Mouse (Mus musculus): ENCODE results near the gene Anks1b.

The Anks1b gene

GRCm38 (mm10) chr10:90369015-90369414 lies 495.7 kb downstream of the Anks1b start:
- no peak for DNase-seq (ENCODE audit: low read depth, low spot score)

GRCm38 (mm10) chr10:90370751-90371150 lies 497.4 kb downstream of the Anks1b start:
- no peak for DNase-seq (ENCODE audit: low read depth, low spot score)

- DNase-seq (ENCODE audit: low read depth, low spot score), result no peak
Measured at GRCm38 (mm10) chr10:90373469-90373868, 500.2 kb downstream of the Anks1b start.

DNA sequence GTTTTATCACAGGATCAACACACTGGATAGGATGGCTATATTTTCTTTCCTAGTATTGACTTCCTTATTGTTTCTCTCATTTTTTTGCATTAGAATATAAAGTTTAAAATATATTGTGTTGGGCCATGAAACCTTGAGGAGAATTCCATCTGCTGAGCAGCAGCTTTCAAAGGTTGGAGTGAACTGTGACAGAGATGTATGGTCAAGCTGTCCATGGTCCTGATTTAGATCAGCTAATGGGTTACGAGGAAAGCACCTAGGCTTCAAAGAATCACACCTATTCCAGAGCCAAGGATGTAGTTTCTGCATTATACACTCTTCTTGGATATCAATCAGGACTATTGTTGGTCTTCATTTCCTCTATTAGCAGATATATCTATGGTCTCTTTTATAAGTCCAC lies 503.3 kb downstream of the Anks1b start:
- no peak for DNase-seq (ENCODE audit: low read depth, low spot score)

GRCm38 (mm10) chr10:90380062-90380461 lies 506.8 kb downstream of the Anks1b start:
- DNase-seq (ENCODE audit: low read depth, low spot score), result no peak

DNA sequence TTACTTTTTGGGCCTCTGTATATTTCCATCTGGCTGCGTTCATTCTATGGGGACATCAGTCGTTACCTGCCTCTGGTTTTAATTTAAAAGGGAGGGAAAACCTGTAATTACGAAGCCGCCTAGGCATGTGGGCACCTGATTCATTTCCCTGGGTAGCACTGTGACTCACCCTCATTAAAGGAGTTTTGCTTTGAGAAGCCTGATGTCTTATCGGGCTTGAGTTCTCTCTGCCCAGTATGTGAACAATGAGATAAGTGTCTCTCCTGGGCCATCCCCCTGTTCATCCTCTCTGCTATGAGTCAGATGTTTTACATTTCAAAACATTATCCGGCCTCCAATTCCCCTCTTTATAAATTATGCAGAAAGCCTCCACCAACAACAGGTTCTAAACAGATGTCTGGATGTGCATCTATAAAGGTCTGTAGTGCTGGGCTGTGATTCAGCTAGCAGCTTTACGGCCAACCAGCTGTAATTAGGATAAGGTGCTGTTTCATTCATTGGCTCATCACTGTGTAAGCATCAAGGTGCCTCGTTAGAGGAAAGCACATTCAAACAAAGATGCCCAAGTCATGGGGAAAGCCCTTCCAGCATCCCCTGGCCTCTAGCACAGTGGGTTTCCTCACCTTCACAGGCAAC lies 507.5 kb downstream of the Anks1b start:
- no peak for DNase-seq (ENCODE audit: low read depth, low spot score)

DNA sequence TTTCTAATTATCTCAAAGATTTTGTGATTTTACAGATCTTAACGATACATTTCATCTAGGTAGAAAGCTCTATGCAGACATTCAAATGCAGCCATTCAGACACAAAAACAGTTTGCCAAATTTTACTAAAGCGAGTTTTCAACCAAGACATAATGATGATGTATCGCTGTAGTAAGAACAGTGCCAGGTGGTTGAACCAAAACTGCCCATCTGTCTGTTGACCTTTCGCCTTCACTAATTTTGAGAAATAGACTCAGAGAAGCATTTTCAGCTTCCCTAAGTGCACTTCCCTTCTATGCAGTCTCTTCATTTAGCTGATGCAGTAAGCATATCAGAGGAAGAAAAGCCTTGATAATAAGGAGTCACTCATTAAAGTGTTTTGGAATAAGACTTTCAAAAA lies 527.1 kb downstream of the Anks1b start:
- DNase-seq (ENCODE audit: low read depth, low spot score), result no peak

GRCm38 (mm10) chr10:90408484-90408883 lies 535.2 kb downstream of the Anks1b start:
- no peak for DNase-seq (ENCODE audit: low read depth, low spot score)

GRCm38 (mm10) chr10:90431527-90431926 lies 558.2 kb downstream of the Anks1b start:
- DNase-seq (ENCODE audit: low read depth, low spot score), result no peak

GRCm38 (mm10) chr10:90431974-90432373 lies 558.7 kb downstream of the Anks1b start:
- no peak for DNase-seq (ENCODE audit: low read depth, low spot score)

DNA sequence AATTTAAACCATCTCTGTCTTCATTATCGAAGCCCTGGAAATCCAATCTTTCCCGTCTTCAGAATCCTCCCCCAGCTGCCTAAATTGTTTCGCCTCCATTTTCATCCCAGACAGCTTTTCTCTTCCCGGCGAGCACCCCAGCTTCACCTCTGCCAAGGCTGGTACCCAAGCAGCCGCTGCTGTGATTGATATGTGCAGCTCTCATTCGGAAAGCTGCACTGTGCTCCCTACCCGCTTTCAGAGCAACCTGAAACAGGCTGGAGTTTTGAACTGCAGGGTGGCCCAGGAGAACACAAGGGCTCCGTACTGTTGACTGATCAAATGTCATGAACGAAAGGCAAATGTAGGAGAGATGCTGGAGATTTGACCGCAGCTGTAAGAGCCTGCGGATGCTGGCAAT lies 559.2 kb downstream of the Anks1b start:
- no peak for DNase-seq (ENCODE audit: low read depth, low spot score)

- no peak for DNase-seq (ENCODE audit: low read depth, low spot score)
Measured at GRCm38 (mm10) chr10:90441036-90441435, 567.7 kb downstream of the Anks1b start.

GRCm38 (mm10) chr10:90441656-90442055 lies 568.3 kb downstream of the Anks1b start:
- no peak for DNase-seq (ENCODE audit: low read depth, low spot score)

GRCm38 (mm10) chr10:90464906-90465305 lies 591.6 kb downstream of the Anks1b start:
- no peak for DNase-seq (ENCODE audit: low read depth, low spot score)

DNA sequence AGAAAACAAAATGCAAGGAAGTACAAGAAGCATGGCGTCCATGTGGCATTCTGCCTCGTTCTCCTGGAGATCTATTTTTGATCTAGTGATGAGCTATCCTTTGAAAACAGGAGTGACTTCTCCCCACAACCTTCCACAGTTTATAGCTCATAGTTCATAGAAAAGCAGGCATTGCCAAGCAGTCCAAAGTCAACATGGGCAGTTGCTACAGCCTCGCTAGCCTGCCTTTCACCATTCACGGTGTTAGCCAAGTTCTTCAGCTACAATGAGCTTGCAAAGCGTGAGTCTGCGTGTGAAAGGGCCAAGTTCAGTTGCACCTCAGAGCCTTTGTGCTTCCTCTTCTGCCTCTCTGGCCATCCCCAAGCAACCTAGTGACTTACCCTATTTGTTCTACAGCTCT lies 592.1 kb downstream of the Anks1b start:
- DNase-seq (ENCODE audit: low read depth, low spot score), result no peak

GRCm38 (mm10) chr10:90467546-90467945 lies 594.2 kb downstream of the Anks1b start:
- no peak for DNase-seq (ENCODE audit: low read depth, low spot score)

DNA sequence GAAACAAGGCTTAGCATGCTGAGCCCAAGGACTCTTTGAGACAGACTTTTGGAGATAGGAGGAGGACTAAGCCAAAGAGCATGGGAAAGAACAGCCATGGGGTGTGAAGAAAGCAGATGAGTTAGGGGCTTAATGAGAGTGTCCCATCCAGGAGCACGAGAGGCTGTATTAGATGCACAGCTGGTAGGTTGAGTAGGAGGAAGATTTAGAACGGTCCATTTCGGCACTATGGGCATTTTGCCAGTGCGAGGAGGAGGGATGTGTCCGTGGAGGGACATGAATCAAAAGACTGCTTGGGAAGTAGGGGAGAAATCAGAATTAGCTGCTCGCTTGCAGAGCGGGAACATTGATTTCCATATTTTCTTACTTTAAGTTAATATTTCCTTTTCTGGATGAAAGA lies 620.1 kb downstream of the Anks1b start:
- no peak for DNase-seq (ENCODE audit: low read depth, low spot score)

DNA sequence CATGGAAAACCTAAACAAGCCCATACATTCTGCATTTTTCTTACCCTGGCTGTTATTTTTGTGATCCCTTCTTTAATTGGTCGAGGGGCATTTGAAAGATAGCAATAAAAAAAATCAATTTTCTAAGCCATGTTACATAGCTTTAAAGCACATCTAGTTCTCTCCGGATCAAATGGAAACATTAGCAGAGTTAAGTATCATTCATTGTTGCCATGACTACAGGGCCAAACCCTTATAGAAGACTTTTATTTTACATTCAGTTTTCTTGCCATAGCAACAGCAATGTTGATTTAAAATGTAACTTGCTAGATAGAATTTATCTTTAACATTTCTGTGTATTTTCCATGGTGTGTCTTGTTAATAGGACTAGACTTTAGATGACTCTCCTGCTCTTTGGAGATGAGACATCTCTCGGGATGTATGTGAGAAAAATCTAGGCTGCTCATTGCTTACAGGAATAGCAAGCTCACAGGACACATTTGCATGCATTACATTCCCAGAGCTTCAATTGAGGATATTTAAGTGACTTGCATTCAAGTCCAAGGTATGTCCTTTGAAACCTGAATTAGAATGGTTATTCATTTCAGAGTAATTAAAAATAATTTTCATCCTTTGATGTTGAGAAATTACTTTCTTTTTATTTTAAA lies 620.8 kb downstream of the Anks1b start:
- peak; percentile 51 for DNase-seq (ENCODE audit: low read depth, low spot score)

- peak; percentile 37 for DNase-seq (ENCODE audit: low read depth, low spot score)
Measured at GRCm38 (mm10) chr10:90494981-90495516, 621.7 kb downstream of the Anks1b start.

DNA sequence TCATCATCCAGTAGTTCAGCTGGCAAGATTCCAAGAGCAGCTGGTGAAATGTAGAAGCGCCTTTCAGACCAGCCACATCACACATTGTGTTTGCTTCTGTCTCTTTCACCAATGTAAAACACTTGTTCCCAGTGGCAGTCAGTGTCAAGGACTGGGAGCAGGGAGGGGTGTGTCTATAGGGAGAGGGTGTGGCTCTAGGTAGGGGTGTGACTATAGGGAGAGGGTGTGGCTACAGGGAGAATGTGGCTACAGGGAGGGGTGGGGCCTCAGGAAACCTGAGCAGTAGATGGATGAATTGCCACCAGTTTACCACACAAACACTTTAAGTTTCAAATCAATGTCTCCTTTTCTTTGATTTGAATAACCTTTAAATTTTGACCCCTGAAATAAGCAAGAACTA lies 634.3 kb downstream of the Anks1b start:
- no peak for DNase-seq (ENCODE audit: low read depth, low spot score)

GRCm38 (mm10) chr10:90512801-90513200 lies 639.5 kb downstream of the Anks1b start:
- no peak for DNase-seq (ENCODE audit: low read depth, low spot score)

GRCm38 (mm10) chr10:90531813-90532212 lies 658.5 kb downstream of the Anks1b start:
- DNase-seq (ENCODE audit: low read depth, low spot score), result no peak

DNA sequence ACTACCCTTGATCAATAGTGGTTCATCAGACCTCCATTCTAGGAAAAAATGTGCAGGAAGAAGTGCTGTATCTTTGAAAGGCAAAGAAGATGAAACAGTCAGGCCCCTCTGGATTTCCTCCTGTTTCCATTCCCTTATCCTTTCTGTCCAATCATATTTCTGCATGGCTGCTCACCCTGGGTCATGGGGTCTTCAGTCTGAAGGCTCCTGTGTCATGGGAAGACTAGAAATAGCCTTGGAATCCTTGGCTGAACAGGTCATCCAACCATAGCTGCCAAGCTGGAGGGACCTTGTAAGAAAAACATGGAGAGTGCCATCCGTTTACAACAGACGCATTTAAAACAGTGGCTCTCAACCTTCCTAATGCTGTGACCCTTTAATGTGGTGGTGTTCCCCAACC lies 662.1 kb downstream of the Anks1b start:
- DNase-seq (ENCODE audit: low read depth, low spot score), result no peak
